Mouse (Mus musculus): ENCODE measurements around the gene Slco2b1.

DNA sequence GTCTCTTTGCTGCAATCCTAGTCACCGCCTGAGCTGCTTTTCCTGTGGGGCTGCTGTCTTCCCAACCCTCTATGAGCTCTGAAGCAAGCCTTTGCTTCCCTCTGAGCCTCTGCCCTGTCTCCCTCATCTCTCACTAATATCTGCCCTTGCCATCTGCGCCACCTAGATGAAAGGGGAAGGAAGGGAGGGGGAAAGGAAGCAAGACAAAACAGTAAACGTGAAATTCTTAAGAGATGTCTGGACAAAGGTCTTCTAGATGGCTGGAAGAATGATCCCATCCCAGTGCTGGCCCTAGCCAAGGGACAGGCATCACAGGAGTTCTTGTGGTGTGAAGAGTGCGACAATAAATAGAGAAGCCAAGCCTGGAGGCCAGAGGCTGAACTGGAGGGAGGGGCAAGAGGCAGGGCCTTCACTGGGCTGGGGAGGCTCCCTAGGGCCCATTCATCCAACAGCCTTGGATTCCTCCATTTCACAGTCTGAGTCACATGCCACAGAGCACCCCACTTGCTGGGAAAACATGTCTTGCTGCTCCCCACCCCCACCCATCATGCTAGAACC, 4.0 kb downstream of the Slco2b1 start:
- TF ChIP-seq CTCF (IDR thresholded peaks at IDR 0.05; ENCODE audit: borderline replicate concordance, insufficient read depth, low read length) (no peak), POLR2A (IDR thresholded peaks at IDR 0.05; ENCODE audit: low read depth, low read length) (no peak)
